Mouse (Mus musculus): ENCODE measurements around the gene Zkscan16.
A peak's percentile ranks its signal among the peaks of the same experiment; 100 is the strongest.

Gene Zkscan16

GRCm38 (mm10) chr4:59000614-59001013 is 57.2 kb downstream of the Zkscan16 start:
- DNase-seq (ENCODE audit: low spot score): no peak

- peak; percentile 93 for DNase-seq (ENCODE audit: low spot score)
Measured at GRCm38 (mm10) chr4:59002948-59003805, 59.7 kb downstream of the Zkscan16 start, which contains the start of gene Gm20503. Gene Gm20503 (plus strand): TSS chr4:59003210.

- DNase-seq (ENCODE audit: low spot score): no peak
Measured at GRCm38 (mm10) chr4:59003806-59004200, 60.4 kb downstream of the Zkscan16 start.

GRCm38 (mm10) chr4:59006211-59006610 is 62.8 kb downstream of the Zkscan16 start:
- no peak for DNase-seq (ENCODE audit: low spot score)

- DNase-seq (ENCODE audit: low spot score): no peak
Measured at GRCm38 (mm10) chr4:59007016-59007415, 63.6 kb downstream of the Zkscan16 start.
